ENCODE assay signal across 21 mouse cellular contexts in genomic region chr9:96646668-96647295, GRCm38 (mm10). TPM values are rescaled to one million over a fixed set of nuclear protein-coding genes. Genes with fewer than 3 reads are reported as not detected.
DNase-seq lines count a peak whose midpoint lies in the region; ATAC-seq and TF ChIP-seq lines count a peak whose summit lies in the region.
"Had no signal": no experiment of that assay in that cellular context is flagged by ENCODE, and none has a peak within 500 bp of the region (broad histone marks: within the 10 kb centered on the region; RNA-seq: fewer than 3 reads in every experiment).

No protein-coding gene starts in this region.

- TF ChIP-seq CTCF in cerebellum, adult 2 months (IDR thresholded peaks at IDR 0.05; ENCODE audit: borderline replicate concordance, insufficient read depth, low read depth, low read length): no peak

- TF ChIP-seq POLR2A in cerebellum, adult 2 months (IDR thresholded peaks at IDR 0.05; ENCODE audit: borderline replicate concordance, insufficient read depth, low read length): no peak

- DNase-seq in heart, adult 11 months: peak; percentile 61
- no peak for DNase-seq in heart, postnatal 14 days
- DNase-seq in kidney, postnatal 14 days: peak; percentile 16
- DNase-seq in CD4-positive, CD25-positive, alpha-beta regulatory T cell, adult 2 months (ENCODE audit: low read depth, low spot score): peak; percentile 69
- DNase-seq in naive thymus-derived CD4-positive, alpha-beta T cell, adult 2 months (ENCODE audit: low read depth): peak; percentile 40
- DNase-seq in cerebellum, adult 2 months: no peak
- DNase-seq: cerebellum, adult 11-12 months; cerebellum, postnatal 25 days; forebrain, postnatal 0 days; heart, postnatal 10 days; layer of hippocampus, adult 9-11 months; lung, postnatal 10 days; thymus, adult 18-20 months had no signal

- H3K9me3 ChIP-seq in kidney, embryonic 14.5 days (ENCODE audit: control insufficient read depth, low read length): no peaks in the 10 kb centered on the region
- H3K9me3 ChIP-seq: embryonic facial prominence, embryonic 12.5 days; hindbrain, embryonic 12.5 days; limb, embryonic 13.5 days; liver, embryonic 15.5 days; neural tube, embryonic 15.5 days; stomach, embryonic 15.5 days had no signal

- H3K27ac ChIP-seq in kidney, embryonic 14.5 days (ENCODE audit: low read depth, low read length): no peak overlapping the region
- no peak overlapping the region for H3K27ac ChIP-seq in cerebellum, adult 2 months (ENCODE audit: insufficient read depth, low read length)
- H3K27ac ChIP-seq: embryonic facial prominence, embryonic 12.5 days; hindbrain, embryonic 12.5 days; limb, embryonic 13.5 days; liver, embryonic 15.5 days; neural tube, embryonic 15.5 days; stomach, embryonic 15.5 days had no signal

- no peaks in the 10 kb centered on the region for H3K36me3 ChIP-seq in kidney, embryonic 14.5 days (ENCODE audit: control insufficient read depth, insufficient read depth, low read length)
- H3K36me3 ChIP-seq: embryonic facial prominence, embryonic 12.5 days; hindbrain, embryonic 12.5 days; limb, embryonic 13.5 days; liver, embryonic 15.5 days; neural tube, embryonic 15.5 days; stomach, embryonic 15.5 days had no signal

- no peaks in the 10 kb centered on the region for H3K4me1 ChIP-seq in kidney, embryonic 14.5 days (ENCODE audit: control insufficient read depth, insufficient read depth, low read length)
- H3K4me1 ChIP-seq in cerebellum, adult 2 months (ENCODE audit: control insufficient read depth, insufficient read depth, low read length): peaks cover 9% of the 10 kb centered on the region; the same call in 1 of the 2 replicates
- H3K4me1 ChIP-seq: embryonic facial prominence, embryonic 12.5 days; hindbrain, embryonic 12.5 days; limb, embryonic 13.5 days; liver, embryonic 15.5 days; neural tube, embryonic 15.5 days; stomach, embryonic 15.5 days had no signal

- intact Hi-C loops in heart, postnatal 14 days (cut with DNase I): no loop called here

- no peaks in the 10 kb centered on the region for H3K27me3 ChIP-seq in kidney, embryonic 14.5 days (ENCODE audit: control insufficient read depth, insufficient read depth, low read length)
- no peaks in the 10 kb centered on the region for H3K27me3 ChIP-seq in cerebellum, adult 2 months (ENCODE audit: control insufficient read depth, insufficient read depth, low read length)
- H3K27me3 ChIP-seq: embryonic facial prominence, embryonic 12.5 days; hindbrain, embryonic 12.5 days; limb, embryonic 13.5 days; liver, embryonic 15.5 days; neural tube, embryonic 15.5 days; stomach, embryonic 15.5 days had no signal

- no peak overlapping the region for H3K4me3 ChIP-seq in kidney, embryonic 14.5 days (ENCODE audit: low read length)
- H3K4me3 ChIP-seq in cerebellum, adult 2 months (replicated peaks; ENCODE audit: insufficient read depth, low read depth, low read length): no peak overlapping the region
- H3K4me3 ChIP-seq: embryonic facial prominence, embryonic 12.5 days; hindbrain, embryonic 12.5 days; limb, embryonic 13.5 days; liver, embryonic 15.5 days; neural tube, embryonic 15.5 days; stomach, embryonic 15.5 days had no signal

- no peak for ATAC-seq in kidney, embryonic 14.5 days (ENCODE audit: low FRiP score, low TSS enrichment)
- ATAC-seq: forebrain, postnatal 0 days had no signal

- WGBS in kidney, embryonic 14.5 days: 50% methylated on average over 2 of the region's 2 CpGs
- 74% methylated on average over 2 of the region's 2 CpGs for WGBS in cerebellum, adult 2 months

- H3K9ac ChIP-seq in kidney, embryonic 14.5 days (ENCODE audit: low read depth, low read length): no peak overlapping the region
- H3K9ac ChIP-seq: embryonic facial prominence, embryonic 12.5 days; forebrain, postnatal 0 days; hindbrain, embryonic 12.5 days; limb, embryonic 13.5 days; liver, embryonic 15.5 days; neural tube, embryonic 15.5 days; stomach, embryonic 15.5 days had no signal

- no peak overlapping the region for H3K4me2 ChIP-seq in kidney, embryonic 14.5 days (replicated peaks; ENCODE audit: low read depth, low read length)
- H3K4me2 ChIP-seq: embryonic facial prominence, embryonic 12.5 days; hindbrain, embryonic 12.5 days; limb, embryonic 13.5 days; liver, embryonic 15.5 days; midbrain, embryonic 11.5 days; neural tube, embryonic 15.5 days; stomach, embryonic 15.5 days had no signal

RNA-seq across cellular contexts. Expression of gene Rasa2, which starts 15.4 kb away (rescaled TPM):
- 1 to 10 TPM; 8.5 to 8.9 TPM for total RNA-seq in heart, postnatal 14 days (2021)
- polyA plus RNA-seq in kidney, embryonic 14.5 days (2014; fragmentation: Nextera tagmentation; extraction: Ambion mirVana): 14.5 and 18.9 TPM in 2 replicates
- 8.3 and 9.3 TPM in 2 replicates for polyA plus RNA-seq in cerebellum, adult 2 months (2012; rRNA removed)

Comparison
In these comparisons a context has a peak if more than half of its experiments do, and no peak if none do; other contexts are left out.
1. DNase-seq: peak in heart, adult 11 months (single experiment), kidney, postnatal 14 days (single experiment), CD4-positive, CD25-positive, alpha-beta regulatory T cell, adult 2 months (single experiment) and naive thymus-derived CD4-positive, alpha-beta T cell, adult 2 months (single experiment); none in heart, postnatal 14 days (0 of 2) and cerebellum, adult 2 months (0 of 2).